Mouse (Mus musculus): ENCODE results near the gene Fam174b. TPM values are rescaled to one million over a fixed set of nuclear protein-coding genes. Genes with fewer than 3 reads are reported as not detected.

Fam174b gene
- polyA plus RNA-seq, 1 experiment: 0.83 TPM

- no peaks in the 10 kb centered on the region for H3K4me1 ChIP-seq (ENCODE audit: control insufficient read depth, insufficient read depth, insufficient read length, low read length)
- H3K27ac ChIP-seq (replicated peaks; ENCODE audit: low read depth, low read length): no peak overlapping the region
- no peak overlapping the region for H3K4me3 ChIP-seq (ENCODE audit: insufficient read depth, low read depth, low read length)
These were observed 31.5 kb downstream of the Fam174b start for GRCm38 (mm10) chr7:73771384-73772274.

DNA sequence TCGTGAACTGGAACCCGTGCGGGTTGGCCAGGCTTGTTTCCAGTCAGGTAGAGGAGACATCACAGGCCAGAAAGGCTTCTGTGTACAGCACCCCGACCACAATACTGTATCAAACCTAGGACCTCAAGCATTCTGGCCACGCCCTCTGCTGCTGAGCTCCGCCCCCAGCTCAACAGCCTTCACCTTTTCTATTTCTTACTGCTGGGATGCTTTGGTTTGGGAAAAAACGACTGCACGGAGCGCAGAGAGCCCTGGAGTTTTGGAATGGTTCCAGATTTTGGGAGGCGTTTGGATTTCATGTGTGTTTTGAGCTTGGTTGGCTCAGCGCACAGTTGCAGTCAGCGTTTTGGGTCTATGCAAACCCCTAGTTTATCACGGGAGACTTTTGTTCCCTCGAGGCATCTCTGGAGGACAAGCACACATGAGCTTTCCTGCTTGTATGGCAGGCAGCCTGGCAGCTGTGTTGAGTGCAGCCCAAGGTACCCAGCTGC lies 32.2 kb downstream of the Fam174b start:
- no peak overlapping the region for H3K27ac ChIP-seq (replicated peaks; ENCODE audit: low read depth, low read length)

GRCm38 (mm10) chr7:73774781-73775180 lies 34.7 kb downstream of the Fam174b start:
- H3K4me3 ChIP-seq (ENCODE audit: insufficient read depth, low read depth, low read length): no peak overlapping the region
- no peak overlapping the region for H3K27ac ChIP-seq (replicated peaks; ENCODE audit: low read depth, low read length)
- no peaks in the 10 kb centered on the region for H3K4me1 ChIP-seq (ENCODE audit: control insufficient read depth, insufficient read depth, insufficient read length, low read length)

More for the DNA sequence above, 32.2 kb downstream of the Fam174b start:
- H3K4me1 ChIP-seq (ENCODE audit: control insufficient read depth, insufficient read depth, insufficient read length, low read length): no peaks in the 10 kb centered on the region
- no peak overlapping the region for H3K4me3 ChIP-seq (ENCODE audit: insufficient read depth, low read depth, low read length)

DNA sequence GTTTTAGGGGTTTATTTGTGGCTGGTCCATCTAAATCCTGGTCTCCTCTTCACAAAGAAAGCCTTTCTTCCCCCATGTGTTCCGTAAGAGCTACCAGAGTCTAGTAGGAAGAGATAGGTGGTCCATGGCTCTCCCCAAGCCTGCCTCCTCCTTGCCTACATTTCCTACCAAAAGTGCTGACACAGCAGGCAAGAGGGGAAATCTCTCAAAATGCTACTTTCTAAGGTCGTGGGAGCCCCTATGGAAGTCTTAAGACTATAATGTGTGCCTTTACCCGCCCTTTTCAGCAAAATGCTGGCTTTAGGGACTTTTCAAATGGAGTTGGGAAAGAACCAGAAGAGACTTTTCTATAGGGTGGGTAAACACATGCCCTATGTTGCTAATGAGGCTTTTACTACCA lies 37.7 kb downstream of the Fam174b start:
- Histone ChIP-seq H3K4me1 (ENCODE audit: control insufficient read depth, insufficient read depth, insufficient read length, low read length) (no peaks in the 10 kb centered on the region), H3K4me3 (ENCODE audit: insufficient read depth, low read depth, low read length) (no peak overlapping the region), H3K27ac (replicated peaks; ENCODE audit: low read depth, low read length) (no peak overlapping the region)

- no peaks in the 10 kb centered on the region for H3K4me1 ChIP-seq (ENCODE audit: control insufficient read depth, insufficient read depth, insufficient read length, low read length)
- no peak overlapping the region for H3K27ac ChIP-seq (replicated peaks; ENCODE audit: low read depth, low read length)
- H3K4me3 ChIP-seq (ENCODE audit: insufficient read depth, low read depth, low read length): no peak overlapping the region
These were observed 44.8 kb downstream of the Fam174b start for GRCm38 (mm10) chr7:73784736-73785428.

DNA sequence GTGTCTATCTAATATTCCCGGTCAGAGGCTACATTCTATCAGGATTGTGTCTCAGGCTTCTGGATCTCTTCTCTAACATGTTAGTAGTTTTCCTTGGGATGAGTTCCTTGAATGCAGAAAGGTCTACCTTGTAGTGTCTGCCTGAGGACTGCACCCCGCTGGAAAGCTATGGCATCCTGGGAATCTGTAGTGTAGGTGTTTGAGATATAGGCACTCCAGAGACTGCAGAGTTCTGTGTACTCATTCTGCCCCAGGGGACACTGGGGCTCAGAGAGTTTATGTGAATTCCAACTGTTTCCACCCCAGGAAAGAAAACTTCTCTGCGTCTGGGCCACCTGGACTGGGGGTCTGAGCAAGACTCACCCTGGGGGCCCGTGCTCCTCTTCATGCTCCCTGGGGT lies 45.7 kb downstream of the Fam174b start:
- H3K4me1 ChIP-seq (ENCODE audit: control insufficient read depth, insufficient read depth, insufficient read length, low read length): no peaks in the 10 kb centered on the region
- H3K4me3 ChIP-seq (ENCODE audit: insufficient read depth, low read depth, low read length): no peak overlapping the region
- no peak overlapping the region for H3K27ac ChIP-seq (replicated peaks; ENCODE audit: low read depth, low read length)

DNA sequence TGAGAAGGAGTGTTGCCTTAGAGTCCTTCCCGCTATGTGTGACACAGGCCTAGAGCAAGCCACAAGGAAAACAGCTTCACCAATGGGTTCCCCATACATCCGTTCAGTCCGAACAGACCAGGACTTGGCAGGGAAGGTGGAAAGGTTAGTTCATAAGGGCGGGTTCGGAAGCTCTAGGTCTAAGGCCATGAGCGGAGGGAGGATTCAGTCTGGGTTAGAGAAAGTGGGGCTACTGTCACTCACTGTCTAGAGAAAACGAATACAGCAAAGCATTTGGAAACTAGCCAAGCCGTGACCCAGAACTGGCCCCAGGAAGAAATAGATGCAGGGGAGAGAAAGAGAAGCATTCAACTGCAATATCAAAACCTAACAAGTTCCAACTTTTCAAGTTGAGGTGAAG lies 47.4 kb downstream of the Fam174b start:
- Histone ChIP-seq H3K4me1 (ENCODE audit: control insufficient read depth, insufficient read depth, insufficient read length, low read length) (no peaks in the 10 kb centered on the region), H3K27ac (replicated peaks; ENCODE audit: low read depth, low read length) (no peak overlapping the region), H3K4me3 (ENCODE audit: insufficient read depth, low read depth, low read length) (no peak overlapping the region)

GRCm38 (mm10) chr7:73791096-73791495 lies 51.0 kb downstream of the Fam174b start:
- Histone ChIP-seq H3K4me1 (ENCODE audit: control insufficient read depth, insufficient read depth, insufficient read length, low read length) (no peaks in the 10 kb centered on the region), H3K27ac (replicated peaks; ENCODE audit: low read depth, low read length) (no peak overlapping the region), H3K4me3 (ENCODE audit: insufficient read depth, low read depth, low read length) (no peak overlapping the region)

GRCm38 (mm10) chr7:73792155-73792554 lies 52.1 kb downstream of the Fam174b start:
- no peak overlapping the region for H3K27ac ChIP-seq (replicated peaks; ENCODE audit: low read depth, low read length)
- H3K4me3 ChIP-seq (ENCODE audit: insufficient read depth, low read depth, low read length): no peak overlapping the region
- no peaks in the 10 kb centered on the region for H3K4me1 ChIP-seq (ENCODE audit: control insufficient read depth, insufficient read depth, insufficient read length, low read length)

DNA sequence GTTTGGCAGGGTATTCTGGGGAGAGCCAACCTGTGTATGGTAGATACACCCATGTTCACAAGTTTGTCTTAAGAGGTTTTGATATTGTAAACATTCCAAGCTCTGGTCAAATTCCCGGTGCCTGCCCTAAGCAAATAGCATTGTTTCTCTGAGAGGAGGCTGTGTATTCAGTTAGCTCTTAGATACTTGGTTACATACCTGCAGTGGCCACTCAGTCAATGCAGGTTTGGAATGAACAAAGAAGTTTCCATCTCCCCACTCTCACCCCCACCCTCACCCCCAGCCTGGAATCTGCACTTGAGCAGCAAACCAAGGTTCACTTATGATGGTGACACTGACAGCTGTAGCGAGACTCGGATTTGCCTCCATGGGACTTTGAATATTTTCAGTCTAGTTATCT lies 52.5 kb downstream of the Fam174b start:
- Histone ChIP-seq H3K4me1 (ENCODE audit: control insufficient read depth, insufficient read depth, insufficient read length, low read length) (no peaks in the 10 kb centered on the region), H3K27ac (replicated peaks; ENCODE audit: low read depth, low read length) (no peak overlapping the region), H3K4me3 (ENCODE audit: insufficient read depth, low read depth, low read length) (no peak overlapping the region)

DNA sequence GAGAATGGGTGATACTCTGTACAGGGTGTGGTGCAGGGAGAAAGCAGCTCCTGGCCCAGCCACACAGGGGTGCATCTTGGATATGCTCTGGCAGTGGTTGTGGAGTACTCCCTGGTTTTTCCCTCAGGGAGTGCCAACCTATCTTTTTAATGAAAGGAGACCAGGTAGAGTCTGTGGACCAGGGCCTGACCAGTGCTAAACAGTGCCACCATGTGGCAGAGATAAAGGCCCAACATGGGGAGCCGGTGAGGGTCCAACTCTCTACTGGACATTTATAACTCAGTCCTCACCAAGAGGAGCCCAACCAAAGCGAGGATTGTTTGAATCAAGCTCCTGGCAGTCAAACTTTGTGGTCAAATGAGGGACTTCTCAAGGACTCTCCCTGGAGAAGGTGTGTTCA lies 69.2 kb downstream of the Fam174b start:
- Histone ChIP-seq H3K4me1 (ENCODE audit: control insufficient read depth, insufficient read depth, insufficient read length, low read length) (no peaks in the 10 kb centered on the region), H3K27ac (replicated peaks; ENCODE audit: low read depth, low read length) (no peak overlapping the region), H3K4me3 (ENCODE audit: insufficient read depth, low read depth, low read length) (no peak overlapping the region)

GRCm38 (mm10) chr7:73811439-73811838 lies 71.3 kb downstream of the Fam174b start:
- no peaks in the 10 kb centered on the region for H3K4me1 ChIP-seq (ENCODE audit: control insufficient read depth, insufficient read depth, insufficient read length, low read length)
- no peak overlapping the region for H3K27ac ChIP-seq (replicated peaks; ENCODE audit: low read depth, low read length)
- no peak overlapping the region for H3K4me3 ChIP-seq (ENCODE audit: insufficient read depth, low read depth, low read length)

GRCm38 (mm10) chr7:73812176-73812575 lies 72.1 kb downstream of the Fam174b start:
- Histone ChIP-seq H3K27ac (replicated peaks; ENCODE audit: low read depth, low read length) (no peak overlapping the region), H3K4me3 (ENCODE audit: insufficient read depth, low read depth, low read length) (no peak overlapping the region), H3K4me1 (ENCODE audit: control insufficient read depth, insufficient read depth, insufficient read length, low read length) (no peaks in the 10 kb centered on the region)

GRCm38 (mm10) chr7:73813887-73814286 lies 73.8 kb downstream of the Fam174b start:
- H3K4me3 ChIP-seq (ENCODE audit: insufficient read depth, low read depth, low read length): no peak overlapping the region
- no peaks in the 10 kb centered on the region for H3K4me1 ChIP-seq (ENCODE audit: control insufficient read depth, insufficient read depth, insufficient read length, low read length)
- no peak overlapping the region for H3K27ac ChIP-seq (replicated peaks; ENCODE audit: low read depth, low read length)

- Histone ChIP-seq H3K4me3 (ENCODE audit: insufficient read depth, low read depth, low read length) (no peak overlapping the region), H3K4me1 (ENCODE audit: control insufficient read depth, insufficient read depth, insufficient read length, low read length) (no peaks in the 10 kb centered on the region), H3K27ac (replicated peaks; ENCODE audit: low read depth, low read length) (no peak overlapping the region)
These were observed 74.4 kb downstream of the Fam174b start for GRCm38 (mm10) chr7:73814454-73814853.
